Mouse (Mus musculus): ENCODE results near the gene Pskh1. TPM values are rescaled to one million over a fixed set of nuclear protein-coding genes. Genes with fewer than 3 reads are reported as not detected.

Pskh1 gene
- polyA plus RNA-seq, 1 experiment = 14.4 TPM

DNA sequence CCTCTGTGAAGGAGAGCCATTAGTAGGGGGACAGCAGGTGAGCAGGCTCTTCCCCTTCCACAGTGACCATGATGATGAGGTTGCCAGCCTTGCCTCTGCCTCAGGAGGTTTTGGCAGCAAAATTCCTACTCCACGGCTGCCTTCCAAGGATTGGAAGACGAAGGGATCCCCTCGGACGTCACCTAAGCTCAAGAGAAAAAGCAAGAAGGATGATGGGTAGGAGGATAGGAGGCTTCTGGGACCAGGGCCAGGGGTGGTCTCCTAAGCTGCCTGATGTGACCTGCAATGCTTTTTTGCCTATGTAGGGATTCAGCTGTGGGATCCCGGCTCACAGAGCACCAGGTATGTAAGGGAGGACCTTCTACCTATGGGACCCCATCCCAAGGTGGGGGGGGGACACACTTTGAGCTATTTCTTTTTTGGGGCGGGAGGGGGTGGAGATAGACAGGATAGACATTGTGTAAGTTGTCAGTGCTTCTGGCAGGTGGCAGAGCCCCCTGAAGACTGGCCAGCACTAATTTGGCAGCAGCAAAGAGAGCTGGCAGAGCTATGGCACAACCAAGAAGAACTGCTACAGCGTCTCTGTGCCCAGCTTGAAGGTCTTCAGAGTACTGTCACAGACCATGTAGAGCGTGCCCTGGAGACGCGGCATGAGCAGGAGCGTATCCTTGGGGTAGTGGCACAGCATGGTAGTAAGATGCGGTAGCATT lies 10.3 kb upstream of the Pskh1 start:
- Histone ChIP-seq H3K4me3 (ENCODE audit: insufficient read depth, poor library complexity, severe bottlenecking) (no peak overlapping the region), H3K36me3 (ENCODE audit: control insufficient read depth, insufficient read depth) (peaks cover 79% of the 10 kb centered on the region), H3ac (ENCODE audit: control insufficient read depth, insufficient read length, low read depth) (no peak overlapping the region), H3K27me3 (ENCODE audit: control insufficient read depth, insufficient read depth, insufficient read length) (no peaks in the 10 kb centered on the region), H3K79me3 (ENCODE audit: low read depth) (no peaks in the 10 kb centered on the region), H3K79me2 (ENCODE audit: control insufficient read depth, insufficient read depth) (no peaks in the 10 kb centered on the region)
- TF ChIP-seq CTCF (IDR thresholded peaks at IDR 0.05; ENCODE audit: control insufficient read depth, insufficient read depth, insufficient read length) = no peak

DNA sequence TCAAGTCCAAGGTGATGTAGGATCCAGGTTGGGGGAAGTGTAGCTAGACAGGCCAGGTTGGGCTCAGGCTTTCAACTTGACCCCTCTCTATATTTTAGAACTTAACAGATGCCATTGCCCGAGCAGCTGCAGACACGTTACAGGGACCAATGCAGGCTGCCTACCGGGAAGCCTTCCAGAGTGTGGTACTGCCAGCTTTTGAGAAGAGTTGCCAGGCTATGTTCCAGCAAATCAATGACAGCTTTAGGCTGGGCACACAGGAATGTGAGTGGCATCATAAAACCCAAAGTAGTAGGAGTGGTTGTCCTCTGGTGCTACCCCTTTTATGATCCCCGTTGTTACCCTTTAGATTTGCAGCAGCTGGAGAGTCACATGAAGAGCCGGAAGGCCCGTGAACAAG lies 9.4 kb upstream of the Pskh1 start:
- no peak overlapping the region for H3K4me3 ChIP-seq (ENCODE audit: insufficient read depth, poor library complexity, severe bottlenecking)
- peaks cover 70% of the 10 kb centered on the region for H3K36me3 ChIP-seq (ENCODE audit: control insufficient read depth, insufficient read depth)
- TF ChIP-seq CEBPB (IDR thresholded peaks at IDR 0.05; ENCODE audit: low read depth) (no peak), MYOD1 (IDR thresholded peaks at IDR 0.05; ENCODE audit: control insufficient read depth, insufficient read length, low read depth) (no peak), MYOG (IDR thresholded peaks at IDR 0.05; ENCODE audit: control insufficient read depth, extremely low read depth, insufficient read length) (no peak), FOSL1 (IDR thresholded peaks at IDR 0.05; ENCODE audit: insufficient read depth, low read length, poor library complexity, severe bottlenecking) (no peak)
- no peak overlapping the region for H3ac ChIP-seq (ENCODE audit: control insufficient read depth, insufficient read length, low read depth)
- H3K79me2 ChIP-seq (ENCODE audit: control insufficient read depth, insufficient read depth) = no peaks in the 10 kb centered on the region
- no peaks in the 10 kb centered on the region for H3K79me3 ChIP-seq (ENCODE audit: low read depth)
- no peaks in the 10 kb centered on the region for H3K27me3 ChIP-seq (ENCODE audit: control insufficient read depth, insufficient read depth, insufficient read length)

DNA sequence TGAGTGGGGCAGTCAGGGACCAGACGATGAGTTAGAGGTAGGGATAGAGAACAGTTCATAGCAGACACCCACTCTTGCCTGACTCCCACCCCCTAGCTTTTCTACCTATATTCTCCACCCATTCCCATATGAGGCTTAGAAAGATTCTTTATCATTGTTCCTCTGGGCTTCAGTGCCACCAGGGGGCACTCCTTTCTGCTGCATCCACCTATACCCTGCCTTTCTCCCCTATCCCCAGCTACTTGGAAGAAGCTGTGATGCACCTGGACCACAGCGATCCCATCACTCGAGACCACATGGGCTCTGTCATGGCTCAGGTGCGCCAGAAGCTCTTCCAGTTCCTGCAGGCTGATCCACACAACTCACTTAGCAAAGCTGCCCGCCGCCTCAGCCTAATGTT lies 7.8 kb upstream of the Pskh1 start:
- no peak for TF ChIP-seq MYOD1 (IDR thresholded peaks at IDR 0.05; ENCODE audit: control insufficient read depth, insufficient read length, low read depth)
- TF ChIP-seq MAX (IDR thresholded peaks at IDR 0.05) = no peak
- no peak for TF ChIP-seq CTCF (IDR thresholded peaks at IDR 0.05; ENCODE audit: control insufficient read depth, insufficient read depth, insufficient read length)
- no peak for TF ChIP-seq USF1 (IDR thresholded peaks at IDR 0.05; ENCODE audit: low read depth)
- no peak for TF ChIP-seq MYOG (IDR thresholded peaks at IDR 0.05; ENCODE audit: control insufficient read depth, extremely low read depth, insufficient read length)
- no peak for TF ChIP-seq CEBPB (IDR thresholded peaks at IDR 0.05; ENCODE audit: low read depth)
- TF ChIP-seq FOSL1 (IDR thresholded peaks at IDR 0.05; ENCODE audit: insufficient read depth, low read length, poor library complexity, severe bottlenecking) = no peak
- no peak overlapping the region for H3K4me3 ChIP-seq (ENCODE audit: insufficient read depth, poor library complexity, severe bottlenecking)
- no peak overlapping the region for H3ac ChIP-seq (ENCODE audit: control insufficient read depth, insufficient read length, low read depth)
- H3K79me2 ChIP-seq (ENCODE audit: control insufficient read depth, insufficient read depth) = no peaks in the 10 kb centered on the region
- no peaks in the 10 kb centered on the region for H3K79me3 ChIP-seq (ENCODE audit: low read depth)
- H3K27me3 ChIP-seq (ENCODE audit: control insufficient read depth, insufficient read depth, insufficient read length) = no peaks in the 10 kb centered on the region
- H3K36me3 ChIP-seq (ENCODE audit: control insufficient read depth, insufficient read depth) = peaks cover 56% of the 10 kb centered on the region

DNA sequence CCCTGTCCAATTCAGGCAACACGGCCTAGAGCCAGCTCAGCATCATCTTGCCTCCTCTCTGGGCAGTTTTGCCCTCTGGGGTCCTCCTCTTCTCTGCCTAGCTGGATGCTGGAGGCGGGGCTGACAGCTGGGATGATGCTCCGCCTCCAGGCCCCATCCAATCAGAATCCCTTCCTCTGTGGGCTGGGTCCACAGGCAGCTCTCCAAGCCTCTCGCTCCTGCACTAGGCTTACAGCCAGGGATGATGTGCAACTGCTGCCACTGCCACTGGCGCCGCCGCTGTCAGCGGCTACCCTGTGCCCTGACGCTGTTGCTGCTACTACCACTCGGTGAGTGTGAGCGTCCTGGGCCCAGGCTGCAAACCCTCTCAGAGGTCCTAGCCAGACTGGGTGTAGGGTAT lies 6.9 kb upstream of the Pskh1 start, which contains the start of gene Nrn1l:
Gene Nrn1l, plus strand, starts transcription at position 229 of the 400 bp plus-strand sequence.
- Histone ChIP-seq H3K79me3 (ENCODE audit: low read depth) (no peaks in the 10 kb centered on the region), H3ac (ENCODE audit: control insufficient read depth, insufficient read length, low read depth) (no peak within 1 kb of the TSS), H3K79me2 (ENCODE audit: control insufficient read depth, insufficient read depth) (no peaks in the 10 kb centered on the region), H3K4me3 (ENCODE audit: insufficient read depth, poor library complexity, severe bottlenecking) (no peak within 1 kb of the TSS), H3K27me3 (ENCODE audit: control insufficient read depth, insufficient read depth, insufficient read length) (no peaks in the 10 kb centered on the region), H3K36me3 (ENCODE audit: control insufficient read depth, insufficient read depth) (peaks cover 47% of the 10 kb centered on the region)
- TF ChIP-seq USF1 (IDR thresholded peaks at IDR 0.05; ENCODE audit: low read depth) = no peak
- no peak for TF ChIP-seq FOSL1 (IDR thresholded peaks at IDR 0.05; ENCODE audit: insufficient read depth, low read length, poor library complexity, severe bottlenecking)
- no peak for TF ChIP-seq MYOG (IDR thresholded peaks at IDR 0.05; ENCODE audit: control insufficient read depth, extremely low read depth, insufficient read length)
- TF ChIP-seq CEBPB (IDR thresholded peaks at IDR 0.05; ENCODE audit: low read depth) = no peak
- TF ChIP-seq CTCF (IDR thresholded peaks at IDR 0.05; ENCODE audit: control insufficient read depth, insufficient read depth, insufficient read length) = no peak
- TF ChIP-seq MYOD1 (IDR thresholded peaks at IDR 0.05; ENCODE audit: control insufficient read depth, insufficient read length, low read depth) = no peak
- no peak for TF ChIP-seq MAX (IDR thresholded peaks at IDR 0.05)

DNA sequence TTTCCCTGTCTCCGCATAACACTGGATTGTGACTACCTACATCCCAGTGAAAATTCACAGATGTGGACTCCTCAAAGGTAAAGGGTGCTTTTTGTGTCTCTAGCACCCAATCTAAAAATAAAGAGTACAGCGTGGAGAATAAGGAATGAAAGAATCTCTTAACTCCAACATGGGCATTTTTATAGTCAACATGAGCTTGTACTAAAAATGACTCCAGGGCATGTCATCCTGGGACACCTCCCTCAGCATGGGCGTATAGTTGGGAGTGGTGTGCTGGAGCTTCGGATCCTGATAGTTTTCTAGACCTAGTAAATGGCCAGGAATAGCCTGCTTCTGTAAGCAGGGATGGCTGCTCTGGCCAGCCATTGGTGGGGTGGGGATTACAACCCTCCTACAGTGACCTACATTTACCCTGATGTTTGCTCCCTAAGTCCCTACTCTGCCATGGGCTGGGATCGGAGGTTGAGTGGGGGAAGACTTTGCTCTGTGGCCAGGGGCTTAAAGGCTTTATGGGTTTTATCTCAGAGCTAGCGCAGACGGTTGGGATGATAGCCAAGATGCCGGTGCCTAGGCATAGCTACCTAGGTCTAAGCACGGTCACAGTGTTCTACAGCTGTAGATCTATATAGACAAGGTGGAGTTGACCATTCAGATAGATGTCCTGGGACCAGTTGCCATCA lies 2.3 kb upstream of the Pskh1 start:
- Histone ChIP-seq H3K79me3 (ENCODE audit: low read depth) (peaks cover 4% of the 10 kb centered on the region), H3ac (ENCODE audit: control insufficient read depth, insufficient read length, low read depth) (no peak overlapping the region), H3K36me3 (ENCODE audit: control insufficient read depth, insufficient read depth) (peaks cover 2% of the 10 kb centered on the region), H3K27me3 (ENCODE audit: control insufficient read depth, insufficient read depth, insufficient read length) (no peaks in the 10 kb centered on the region), H3K4me3 (ENCODE audit: insufficient read depth, poor library complexity, severe bottlenecking) (no peak overlapping the region), H3K79me2 (ENCODE audit: control insufficient read depth, insufficient read depth) (peaks cover 22% of the 10 kb centered on the region)
- no peak for TF ChIP-seq FOSL1 (IDR thresholded peaks at IDR 0.05; ENCODE audit: insufficient read depth, low read length, poor library complexity, severe bottlenecking)
- TF ChIP-seq CTCF (IDR thresholded peaks at IDR 0.05; ENCODE audit: control insufficient read depth, insufficient read depth, insufficient read length) = no peak
- no peak for TF ChIP-seq CEBPB (IDR thresholded peaks at IDR 0.05; ENCODE audit: low read depth)
- TF ChIP-seq MYOG (IDR thresholded peaks at IDR 0.05; ENCODE audit: control insufficient read depth, extremely low read depth, insufficient read length) = no peak
- no peak for TF ChIP-seq MYOD1 (IDR thresholded peaks at IDR 0.05; ENCODE audit: control insufficient read depth, insufficient read length, low read depth)
- no peak for TF ChIP-seq MAX (IDR thresholded peaks at IDR 0.05)
